Mouse (Mus musculus) cerebellum, adult (tissue): ENCODE measurements around the gene Zfp820.
"Not testable (repeated sequence)": the region's sequence is repeated elsewhere in the genome, so short reads cannot be mapped to it uniquely, and the experiment has no call there.

Source experiments
- ATAC-seq: cut with Nextera tagmentation; 2 replicates; pipeline ENCODE4 v1.9.2; 2017; ENCODE audit warnings: mild to moderate bottlenecking, moderate library complexity, mixed read lengths; ENCODE audit not compliant: insufficient number of reproducible peaks, low FRiP score, low TSS enrichment

Gene Zfp820

GRCm38 (mm10) chr17:21845545-21846321, at the start of gene Zfp820:
Gene Zfp820 (minus strand): TSS chr17:21845772.
- no peak for ATAC-seq

GRCm38 (mm10) chr17:21871256-21871655, 25.7 kb upstream of the Zfp820 start:
- no peak for ATAC-seq

GRCm38 (mm10) chr17:21846322-21846582, 680 bp upstream of the Zfp820 start:
- ATAC-seq = not testable (repeated sequence)

GRCm38 (mm10) chr17:21838510-21838909, 7.1 kb downstream of the Zfp820 start:
- no peak for ATAC-seq

- ATAC-seq = not testable (repeated sequence)
Measured at GRCm38 (mm10) chr17:21801373-21801772, 44.2 kb downstream of the Zfp820 start.

- no peak for ATAC-seq
Measured at GRCm38 (mm10) chr17:21792256-21792655, 53.3 kb downstream of the Zfp820 start.

GRCm38 (mm10) chr17:21770336-21770735, 75.2 kb downstream of the Zfp820 start:
- ATAC-seq = no peak
